Mouse (Mus musculus) heart, embryonic 16.5 days (tissue): Measurements from ENCODE around the gene Fars2. TPM values are rescaled to one million over a fixed set of nuclear protein-coding genes. Genes with fewer than 3 reads are reported as not detected.

ENCODE experiments used
- ATAC-seq: fragments of 200-750 bp; cut with Nextera tagmentation; replicated peaks from 2 replicates; pipeline ENCODE4 v1.8.0; 2017; ENCODE audit warnings: moderate number of reproducible peaks; ENCODE audit not compliant: insufficient read depth, low FRiP score; ENCODE audit errors: extremely low read depth
- H3K27ac ChIP-seq: fragments of 300-500 bp; sonication (generic); 2 replicates; pipeline ENCODE4 v1.5.1; 2014; ENCODE audit warnings: mild to moderate bottlenecking, low read length, control low read depth, moderate library complexity
- H3K27me3 ChIP-seq: fragments of 300-500 bp; sonication (generic); 2 replicates; pipeline ENCODE4 v1.6.1; 2014; ENCODE audit warnings: low read length, mixed read lengths; ENCODE audit not compliant: control insufficient read depth, insufficient read depth
- H3K36me3 ChIP-seq: fragments of 300-500 bp; sonication (generic); 2 replicates; pipeline ENCODE4 v1.6.1; 2014; ENCODE audit not compliant: control insufficient read depth, insufficient read depth
- H3K4me1 ChIP-seq: fragments of 300-500 bp; sonication (generic); 2 replicates; pipeline ENCODE4 v1.6.1; 2014; ENCODE audit warnings: low read length, mixed read lengths; ENCODE audit not compliant: control insufficient read depth, insufficient read depth
- H3K4me2 ChIP-seq: fragments of 300-500 bp; sonication (generic); 2 replicates; pipeline ENCODE4 v1.6.1; 2014; ENCODE audit warnings: low read depth, mild to moderate bottlenecking, control low read depth, low read length
- H3K4me3 ChIP-seq: fragments of 300-500 bp; sonication (generic); 2 replicates; pipeline ENCODE4 v1.5.1; 2014; ENCODE audit warnings: mild to moderate bottlenecking, control low read depth, low read length
- H3K9ac ChIP-seq: fragments of 300-500 bp; sonication (generic); 2 replicates; pipeline ENCODE4 v1.6.1; 2014; ENCODE audit warnings: low read length, control low read depth
- H3K9me3 ChIP-seq: fragments of 300-500 bp; sonication (generic); replicated peaks from 2 replicates; pipeline ENCODE4 v1.6.1; 2016; ENCODE audit warnings: low read length; ENCODE audit not compliant: control insufficient read depth
- WGBS: fragments of 180-500 bp; shearing (Covaris S2); extraction: QIAGEN DNeasy Blood & Tissue Kit; methylation state at CpG from one replicate; pipeline ENCODE4 v1.1.7; 2014; 5-methylcytosine and 5-hydroxymethylcytosine counted together
- polyA plus RNA-seq: library from polyadenylated mRNA; unstranded; fragments of >200 nt; fragmentation: Nextera tagmentation; extraction: Ambion mirVana; gene quantifications from 2 replicates; pipeline ENCODE4 v1.2.1, GENCODE M21; 2015

Fars2 gene
- polyA plus RNA-seq, 1 experiment from 2014 or later = 71.5 TPM

- no peak for ATAC-seq
- Histone ChIP-seq H3K36me3 (no peaks in the 10 kb centered on the region), H3K4me2 (no peak overlapping the region), H3K9me3 (0 out of 2 replicates have a peak, but pooled peaks cover 2% of the 10 kb centered on the region), H3K4me3 (no peak overlapping the region), H3K27ac (no peak overlapping the region), H3K9ac (no peak overlapping the region), H3K27me3 (peaks cover 4% of the 10 kb centered on the region), H3K4me1 (no peaks in the 10 kb centered on the region; the same call in 1 of the 2 replicates)
- WGBS = 38% methylated on average over 16 of the region's 16 CpGs
These were observed 466.4 kb downstream of the Fars2 start for GRCm38 (mm10) chr13:36583481-36584151.

GRCm38 (mm10) chr13:36584197-36584596 lies 467.0 kb downstream of the Fars2 start:
- no peak overlapping the region for H3K4me3 ChIP-seq
- peaks cover 4% of the 10 kb centered on the region for H3K27me3 ChIP-seq
- H3K36me3 ChIP-seq = no peaks in the 10 kb centered on the region
- no peaks in the 10 kb centered on the region; the same call in 1 of the 2 replicates for H3K4me1 ChIP-seq
- 0 out of 2 replicates have a peak, but pooled peaks cover 2% of the 10 kb centered on the region for H3K9me3 ChIP-seq
- WGBS = 68% methylated on average over 7 of the region's 7 CpGs
- no peak overlapping the region for H3K9ac ChIP-seq
- H3K27ac ChIP-seq = no peak overlapping the region
- ATAC-seq = no peak
- no peak overlapping the region for H3K4me2 ChIP-seq

- H3K9me3 ChIP-seq = 0 out of 2 replicates have a peak, but pooled peaks cover 2% of the 10 kb centered on the region
- no peaks in the 10 kb centered on the region for H3K36me3 ChIP-seq
- no peak overlapping the region for H3K4me3 ChIP-seq
- H3K27me3 ChIP-seq = no peaks in the 10 kb centered on the region
- H3K9ac ChIP-seq = no peak overlapping the region
- WGBS = 60% methylated on average over 4 of the region's 4 CpGs
- H3K27ac ChIP-seq = no peak overlapping the region
- ATAC-seq = no peak
- H3K4me1 ChIP-seq = no peaks in the 10 kb centered on the region
- no peak overlapping the region for H3K4me2 ChIP-seq
These were observed 471.9 kb downstream of the Fars2 start for GRCm38 (mm10) chr13:36589092-36589491.

- H3K36me3 ChIP-seq = no peaks in the 10 kb centered on the region
- H3K27ac ChIP-seq = no peak overlapping the region
- no peaks in the 10 kb centered on the region for H3K4me1 ChIP-seq
- H3K9me3 ChIP-seq = no peaks in the 10 kb centered on the region
- H3K4me2 ChIP-seq = no peak overlapping the region
- WGBS = 65% methylated on average over 2 of the region's 2 CpGs
- ATAC-seq = no peak
- H3K4me3 ChIP-seq = no peak overlapping the region
- H3K9ac ChIP-seq = no peak overlapping the region
- no peaks in the 10 kb centered on the region for H3K27me3 ChIP-seq
These were observed 475.1 kb downstream of the Fars2 start for GRCm38 (mm10) chr13:36592291-36592690.

- H3K4me1 ChIP-seq = no peaks in the 10 kb centered on the region
- H3K4me2 ChIP-seq = no peak overlapping the region
- 83% methylated on average over 5 of the region's 5 CpGs for WGBS
- no peaks in the 10 kb centered on the region for H3K27me3 ChIP-seq
- ATAC-seq = no peak
- H3K9me3 ChIP-seq = no peaks in the 10 kb centered on the region
- H3K36me3 ChIP-seq = no peaks in the 10 kb centered on the region
- H3K9ac ChIP-seq = no peak overlapping the region
- no peak overlapping the region for H3K4me3 ChIP-seq
- H3K27ac ChIP-seq = no peak overlapping the region
These were observed 489.5 kb downstream of the Fars2 start for GRCm38 (mm10) chr13:36606717-36607116.

GRCm38 (mm10) chr13:36607871-36608270 lies 490.7 kb downstream of the Fars2 start:
- Histone ChIP-seq H3K9ac (no peak overlapping the region), H3K27ac (no peak overlapping the region), H3K4me3 (no peak overlapping the region), H3K36me3 (no peaks in the 10 kb centered on the region), H3K4me2 (no peak overlapping the region), H3K4me1 (no peaks in the 10 kb centered on the region), H3K9me3 (no peaks in the 10 kb centered on the region), H3K27me3 (no peaks in the 10 kb centered on the region)
- WGBS = 85% methylated on average over 4 of the region's 4 CpGs
- ATAC-seq = no peak

GRCm38 (mm10) chr13:36610426-36610825 lies 493.2 kb downstream of the Fars2 start:
- no peak overlapping the region for H3K4me2 ChIP-seq
- ATAC-seq = no peak
- no peaks in the 10 kb centered on the region for H3K36me3 ChIP-seq
- peaks cover 3% of the 10 kb centered on the region; the same call in 1 of the 2 replicates for H3K9me3 ChIP-seq
- H3K9ac ChIP-seq = no peak overlapping the region
- H3K4me3 ChIP-seq = no peak overlapping the region
- WGBS = 90% methylated on average over 5 of the region's 5 CpGs
- H3K27me3 ChIP-seq = no peaks in the 10 kb centered on the region
- no peak overlapping the region for H3K27ac ChIP-seq
- H3K4me1 ChIP-seq = no peaks in the 10 kb centered on the region

GRCm38 (mm10) chr13:36612785-36613750 lies 495.9 kb downstream of the Fars2 start:
- H3K4me1 ChIP-seq = no peaks in the 10 kb centered on the region
- WGBS = 67% methylated on average over 23 of the region's 23 CpGs
- no peak overlapping the region for H3K9ac ChIP-seq
- H3K36me3 ChIP-seq = no peaks in the 10 kb centered on the region
- H3K27me3 ChIP-seq = no peaks in the 10 kb centered on the region
- no peak overlapping the region for H3K4me2 ChIP-seq
- H3K27ac ChIP-seq = no peak overlapping the region
- no peak overlapping the region for H3K4me3 ChIP-seq
- no peak for ATAC-seq
- peaks cover 3% of the 10 kb centered on the region; the same call in 1 of the 2 replicates for H3K9me3 ChIP-seq
